Mouse (Mus musculus) forebrain, embryonic 11.5 days (tissue): ENCODE data around the gene Plekhm2. TPM values are rescaled to one million over a fixed set of nuclear protein-coding genes. Genes with fewer than 3 reads are reported as not detected.

Experiments used
- ATAC-seq: fragments of 200-750 bp; cut with Nextera tagmentation; replicated peaks from 2 replicates; pipeline ENCODE4 v1.8.0; 2017; ENCODE audit warnings: moderate TSS enrichment; ENCODE audit not compliant: low FRiP score
- DNase-seq: peaks from one replicate; pipeline ENCODE4 v3.0.0-alpha.2; 2017; ENCODE audit warnings: low spot score
- H3K27ac ChIP-seq: fragments of 300-500 bp; sonication (generic); 2 replicates; pipeline ENCODE4 v1.5.1; 2014; ENCODE audit warnings: low read depth, low read length
- H3K27me3 ChIP-seq: fragments of 300-500 bp; sonication (generic); 2 replicates; pipeline ENCODE4 v1.6.1; 2014; ENCODE audit warnings: mild to moderate bottlenecking, low read length, mixed read lengths; ENCODE audit not compliant: control insufficient read depth, insufficient read depth
- H3K36me3 ChIP-seq: fragments of 300-500 bp; sonication (generic); 2 replicates; pipeline ENCODE4 v1.6.1; 2014; ENCODE audit warnings: mild to moderate bottlenecking, low read length, moderate library complexity, mixed read lengths; ENCODE audit not compliant: control insufficient read depth, insufficient read depth
- H3K4me1 ChIP-seq: fragments of 300-500 bp; sonication (generic); replicated peaks from 2 replicates; pipeline ENCODE4 v1.6.1; 2014; ENCODE audit warnings: low read length, mixed read lengths; ENCODE audit not compliant: control insufficient read depth, insufficient read depth
- H3K4me2 ChIP-seq: fragments of 300-500 bp; sonication (generic); 2 replicates; pipeline ENCODE4 v1.6.1; 2014; ENCODE audit warnings: low read depth, mild to moderate bottlenecking, low read length, moderate library complexity, mixed read lengths; ENCODE audit not compliant: severe bottlenecking
- H3K4me3 ChIP-seq: fragments of 300-500 bp; sonication (generic); 2 replicates; pipeline ENCODE4 v1.5.1; 2014; ENCODE audit warnings: low read depth, low read length
- H3K9ac ChIP-seq: fragments of 300-500 bp; sonication (generic); 2 replicates; pipeline ENCODE4 v1.6.1; 2014; ENCODE audit warnings: low read length
- H3K9me3 ChIP-seq: fragments of 300-500 bp; sonication (generic); 2 replicates; pipeline ENCODE4 v1.6.1; 2016; ENCODE audit warnings: low read length, mixed read lengths; ENCODE audit not compliant: control insufficient read depth
- WGBS: fragments of 180-500 bp; shearing (Covaris S2); extraction: QIAGEN DNeasy Blood & Tissue Kit; methylation state at CpG from one replicate; pipeline ENCODE4 v1.1.7; 2014; 5-methylcytosine and 5-hydroxymethylcytosine counted together
- polyA plus RNA-seq: library from polyadenylated mRNA; unstranded; fragments of >200 nt; fragmentation: Nextera tagmentation; extraction: Ambion mirVana; gene quantifications from 2 replicates; pipeline ENCODE4 v1.2.1, GENCODE M21; 2014

Plekhm2 gene
- polyA plus RNA-seq, result 4.2 and 4.6 TPM in 2 replicates

DNA sequence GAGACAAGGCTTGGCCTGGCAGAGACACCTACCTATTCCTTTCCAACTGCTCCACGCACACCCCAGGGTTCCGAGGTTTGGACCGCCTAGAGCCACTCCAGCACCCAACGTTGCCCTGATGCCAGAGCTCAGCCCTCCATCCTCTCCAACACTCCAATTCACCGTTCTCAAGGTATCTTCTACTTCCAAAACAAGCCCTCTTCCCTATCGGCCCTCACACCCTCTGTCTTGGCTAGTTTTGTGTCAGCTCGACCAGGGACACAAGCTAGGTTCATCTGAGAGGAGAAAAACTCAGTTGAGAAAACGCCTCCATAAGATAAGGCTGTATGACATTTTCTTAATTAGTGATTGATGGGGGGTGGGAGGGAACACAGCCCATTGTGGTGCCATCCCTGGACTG lies at the start of gene Plekhm2:
Gene Plekhm2 (minus strand): TSS at position 101 of the 400 bp plus-strand sequence.
- no peak; the same call in 1 of the 2 replicates for ATAC-seq
- H3K9ac ChIP-seq, result peak within 1 kb of the TSS; percentile 96
- H3K4me1 ChIP-seq, result peaks cover 11% of the 10 kb centered on the region
- 74% methylated on average over 8 of the region's 8 CpGs for WGBS
- DNase-seq, result no peak
- H3K27me3 ChIP-seq, result no peaks in the 10 kb centered on the region
- H3K27ac ChIP-seq, result no peak within 1 kb of the TSS
- no peaks in the 10 kb centered on the region for H3K36me3 ChIP-seq
- peak within 1 kb of the TSS; percentile 81 for H3K4me3 ChIP-seq
- no peaks in the 10 kb centered on the region for H3K9me3 ChIP-seq
- H3K4me2 ChIP-seq, result peak within 1 kb of the TSS; percentile 90

DNA sequence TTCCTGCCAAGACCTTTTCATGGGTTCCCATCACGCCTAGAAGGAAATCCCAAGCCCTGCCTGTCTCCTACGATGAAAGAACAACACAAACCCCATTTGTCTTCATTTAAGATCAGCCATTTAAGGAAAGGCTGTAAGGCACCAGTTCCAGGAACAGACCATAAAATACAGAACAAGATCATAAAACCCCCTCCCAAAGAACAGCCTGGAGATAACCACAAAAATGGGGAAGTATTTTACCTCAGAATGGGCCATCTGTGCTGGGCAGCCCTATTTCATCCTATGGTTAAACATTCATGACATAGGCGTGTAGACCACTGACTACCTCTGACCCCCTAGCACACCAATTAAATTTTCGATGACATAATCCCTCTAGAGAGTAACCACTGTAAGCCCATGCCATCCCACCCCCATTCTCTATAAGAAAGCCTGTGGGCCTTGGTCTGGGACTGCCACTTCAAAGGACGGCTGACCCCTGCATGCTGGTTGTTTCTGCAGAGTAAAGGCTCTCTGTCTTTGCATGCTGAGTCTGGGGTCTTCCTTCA lies 49.0 kb upstream of the Plekhm2 start:
- no peak for DNase-seq
- no peaks in the 10 kb centered on the region; the same call in 1 of the 2 replicates for H3K36me3 ChIP-seq
- H3K9ac ChIP-seq, result no peak overlapping the region
- no peaks in the 10 kb centered on the region for H3K4me1 ChIP-seq
- no peak overlapping the region for H3K27ac ChIP-seq
- no peak overlapping the region for H3K4me3 ChIP-seq
- no peak for ATAC-seq
- H3K27me3 ChIP-seq, result no peaks in the 10 kb centered on the region
- 88% methylated on average over 5 of the region's 5 CpGs for WGBS
- H3K4me2 ChIP-seq, result no peak overlapping the region
- no peaks in the 10 kb centered on the region for H3K9me3 ChIP-seq

DNA sequence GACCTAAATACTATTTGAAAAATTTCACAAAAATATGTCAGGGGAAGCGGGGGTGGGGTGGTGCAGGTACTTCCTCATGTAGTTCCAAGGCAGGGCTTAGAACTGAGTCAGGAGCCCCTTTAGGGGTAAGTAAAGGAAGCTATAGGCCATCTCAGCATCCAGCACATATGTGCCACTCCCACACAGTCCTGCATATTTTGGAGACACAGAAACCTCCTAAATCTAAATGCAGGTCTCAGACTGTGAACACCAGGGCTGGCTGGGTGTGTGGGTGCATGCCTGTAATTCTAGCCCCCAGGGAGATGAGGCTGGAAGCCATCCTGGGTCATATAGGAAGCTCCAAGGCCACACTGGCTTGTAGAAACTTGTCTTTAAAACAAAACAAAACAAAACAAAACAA lies 46.6 kb upstream of the Plekhm2 start:
- H3K4me3 ChIP-seq, result no peak overlapping the region
- no peaks in the 10 kb centered on the region for H3K4me1 ChIP-seq
- H3K27me3 ChIP-seq, result no peaks in the 10 kb centered on the region
- ATAC-seq, result no peak
- WGBS, result 88% methylated on average over 1 of the region's 1 CpGs
- no peaks in the 10 kb centered on the region for H3K9me3 ChIP-seq
- no peak overlapping the region for H3K27ac ChIP-seq
- no peak overlapping the region for H3K9ac ChIP-seq
- no peak overlapping the region for H3K4me2 ChIP-seq
- DNase-seq, result no peak
- H3K36me3 ChIP-seq, result no peaks in the 10 kb centered on the region; the same call in 1 of the 2 replicates

DNA sequence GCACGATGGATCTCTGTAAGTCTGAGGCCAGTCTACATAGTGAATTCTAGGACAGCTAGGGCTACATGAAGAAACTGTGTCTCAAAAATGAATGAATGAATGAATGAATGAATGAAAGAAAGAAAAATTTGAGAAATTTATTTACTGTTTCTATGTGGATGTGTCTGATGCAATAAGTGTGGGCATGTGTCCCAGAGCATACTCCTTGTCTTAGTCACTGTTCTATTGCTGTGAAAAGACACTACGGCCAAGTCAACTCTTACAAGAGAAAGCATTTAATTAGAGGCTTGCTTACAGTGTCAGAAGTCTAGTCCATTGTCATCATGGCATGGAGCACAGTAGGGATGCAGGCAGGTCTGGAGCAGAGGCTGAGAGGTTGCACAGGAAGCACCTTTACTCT lies 44.3 kb upstream of the Plekhm2 start:
- Histone ChIP-seq H3K36me3 (peaks cover 4% of the 10 kb centered on the region; the same call in 1 of the 2 replicates), H3K27me3 (no peaks in the 10 kb centered on the region), H3K4me2 (no peak overlapping the region), H3K9me3 (no peaks in the 10 kb centered on the region), H3K9ac (no peak overlapping the region), H3K4me1 (no peaks in the 10 kb centered on the region), H3K27ac (no peak overlapping the region), H3K4me3 (no peak overlapping the region)
- DNase-seq, result no peak
- 96% methylated on average over 2 of the region's 2 CpGs for WGBS
- no peak for ATAC-seq

DNA sequence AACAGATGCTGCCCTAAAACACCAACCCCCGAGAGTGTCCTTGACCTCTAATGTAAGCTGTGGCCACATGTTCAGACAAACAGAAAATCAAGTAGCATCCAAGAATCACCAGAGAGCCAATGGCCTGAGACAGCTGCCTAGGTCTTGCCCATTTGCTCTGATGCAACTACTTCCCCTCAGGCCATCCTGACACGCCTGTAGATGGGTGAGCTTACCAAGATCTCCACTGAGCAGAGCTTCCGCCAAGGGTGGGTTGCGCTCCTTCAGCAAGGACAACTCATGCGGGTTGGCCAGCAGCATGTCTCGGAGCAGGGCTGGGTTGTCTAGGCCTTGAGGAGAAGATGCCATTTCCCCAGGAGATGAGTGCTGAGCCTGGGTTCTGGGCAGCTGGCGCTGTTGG lies 43.3 kb upstream of the Plekhm2 start:
- Histone ChIP-seq H3K27me3 (no peaks in the 10 kb centered on the region), H3K4me3 (no peak overlapping the region), H3K9ac (no peak overlapping the region), H3K27ac (no peak overlapping the region), H3K4me2 (no peak overlapping the region), H3K9me3 (no peaks in the 10 kb centered on the region), H3K4me1 (no peaks in the 10 kb centered on the region), H3K36me3 (peaks cover 4% of the 10 kb centered on the region; the same call in 1 of the 2 replicates)
- 96% methylated on average over 7 of the region's 7 CpGs for WGBS
- no peak for DNase-seq
- ATAC-seq, result no peak

DNA sequence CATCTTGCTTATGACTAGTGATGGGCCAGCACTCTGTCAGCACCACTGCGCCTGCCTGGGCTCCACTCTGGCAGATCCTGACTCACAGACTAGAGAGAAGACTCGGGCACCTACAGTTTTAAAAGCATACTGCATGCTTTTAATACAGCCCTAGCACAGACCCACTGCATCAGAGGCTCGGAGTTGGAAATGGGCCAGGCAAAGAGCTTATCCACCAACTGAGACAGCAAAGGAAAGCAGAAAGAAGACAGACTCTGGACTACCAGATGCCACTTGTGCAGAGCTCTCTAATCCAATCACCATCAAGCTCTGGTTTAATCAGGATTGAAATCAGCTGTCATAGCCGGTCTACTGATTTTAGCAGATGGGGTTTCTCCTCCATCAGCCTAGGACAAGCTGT lies 40.6 kb upstream of the Plekhm2 start:
- no peak overlapping the region for H3K27ac ChIP-seq
- ATAC-seq, result no peak
- H3K4me1 ChIP-seq, result no peaks in the 10 kb centered on the region
- H3K36me3 ChIP-seq, result peaks cover 4% of the 10 kb centered on the region; the same call in 1 of the 2 replicates
- no peaks in the 10 kb centered on the region for H3K27me3 ChIP-seq
- no peak overlapping the region for H3K4me2 ChIP-seq
- DNase-seq, result no peak
- 94% methylated on average over 4 of the region's 4 CpGs for WGBS
- H3K9ac ChIP-seq, result no peak overlapping the region
- no peaks in the 10 kb centered on the region for H3K9me3 ChIP-seq
- H3K4me3 ChIP-seq, result no peak overlapping the region

DNA sequence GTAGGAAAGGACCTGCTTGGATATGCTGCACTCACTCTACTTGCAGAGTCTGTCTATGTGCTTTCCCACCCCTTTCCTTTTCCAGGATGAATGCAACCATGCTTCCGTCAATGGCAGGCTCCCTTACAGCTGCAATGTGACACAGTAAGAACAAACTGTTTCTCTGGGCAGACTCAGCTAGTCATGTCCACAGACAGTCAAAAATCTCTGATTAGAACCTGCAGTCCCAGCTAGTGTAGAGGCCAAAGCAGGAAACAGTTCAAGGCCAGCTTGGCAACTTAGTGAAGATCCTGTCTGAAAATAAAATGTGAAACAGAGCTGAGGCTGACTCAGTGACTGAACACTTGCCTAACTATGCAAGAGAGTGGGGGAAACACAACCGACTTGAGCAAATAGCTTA lies 39.9 kb upstream of the Plekhm2 start:
- no peaks in the 10 kb centered on the region for H3K9me3 ChIP-seq
- 91% methylated on average over 2 of the region's 2 CpGs for WGBS
- H3K27me3 ChIP-seq, result no peaks in the 10 kb centered on the region
- H3K9ac ChIP-seq, result no peak overlapping the region
- ATAC-seq, result no peak
- H3K36me3 ChIP-seq, result peaks cover 4% of the 10 kb centered on the region; the same call in 1 of the 2 replicates
- DNase-seq, result no peak
- H3K27ac ChIP-seq, result no peak overlapping the region
- no peak overlapping the region for H3K4me3 ChIP-seq
- no peak overlapping the region for H3K4me2 ChIP-seq
- H3K4me1 ChIP-seq, result no peaks in the 10 kb centered on the region

DNA sequence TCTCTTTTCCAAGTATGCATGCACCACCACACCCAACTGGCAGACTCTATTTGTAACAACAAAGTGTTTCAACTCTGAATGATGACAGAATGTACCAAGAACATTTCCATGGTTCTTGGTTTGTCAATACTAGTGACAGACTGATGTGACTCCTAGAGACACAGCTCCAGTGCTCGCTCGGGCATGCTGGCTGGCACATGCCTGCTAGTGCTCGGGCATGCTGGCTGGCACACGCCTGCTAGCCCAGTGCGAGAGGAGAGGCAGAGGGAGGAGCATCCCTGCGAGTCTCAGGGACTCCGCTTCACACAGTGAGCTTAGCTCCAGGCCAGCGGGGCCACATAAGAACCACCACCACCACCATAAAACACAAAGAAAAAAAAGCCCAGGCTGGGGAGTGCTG lies 30.0 kb upstream of the Plekhm2 start:
- ATAC-seq (no peak), DNase-seq (no peak)
- no peak overlapping the region for H3K4me3 ChIP-seq
- 95% methylated on average over 8 of the region's 8 CpGs for WGBS
- H3K36me3 ChIP-seq, result peaks cover 9% of the 10 kb centered on the region
- no peaks in the 10 kb centered on the region for H3K27me3 ChIP-seq
- no peak overlapping the region for H3K27ac ChIP-seq
- no peak overlapping the region for H3K4me2 ChIP-seq
- H3K9me3 ChIP-seq, result no peaks in the 10 kb centered on the region
- no peak overlapping the region for H3K9ac ChIP-seq
- H3K4me1 ChIP-seq, result no peaks in the 10 kb centered on the region

DNA sequence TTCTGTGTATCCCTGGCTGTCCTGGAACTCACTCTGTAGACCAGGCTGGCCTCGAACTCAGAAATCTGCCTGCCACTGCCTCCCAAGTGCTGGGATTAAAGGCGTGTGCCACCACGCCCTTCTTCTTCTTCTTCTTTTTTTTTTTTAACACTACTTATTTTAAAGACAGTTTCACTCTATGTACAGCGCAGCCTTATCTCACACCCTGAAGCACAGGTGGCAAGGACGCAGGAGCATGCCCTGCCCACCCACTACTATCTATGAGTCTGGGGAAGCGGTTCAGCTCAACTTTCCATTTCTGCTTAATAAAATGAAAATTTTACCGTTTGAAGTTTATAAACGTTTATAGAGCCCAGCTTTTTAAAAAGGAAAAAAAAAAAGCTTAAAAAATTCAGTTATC lies 23.8 kb upstream of the Plekhm2 start:
- Histone ChIP-seq H3K4me2 (no peak overlapping the region), H3K9ac (no peak overlapping the region), H3K27me3 (no peaks in the 10 kb centered on the region), H3K4me1 (no peaks in the 10 kb centered on the region), H3K4me3 (no peak overlapping the region), H3K36me3 (peaks cover 6% of the 10 kb centered on the region), H3K27ac (no peak overlapping the region), H3K9me3 (no peaks in the 10 kb centered on the region)
- ATAC-seq (no peak), DNase-seq (no peak)
- WGBS, result 97% methylated on average over 8 of the region's 8 CpGs
